Mouse (Mus musculus) adrenal gland, postnatal 10 days (tissue): Measurements from ENCODE around the gene Smpd3. TPM values are rescaled to one million over a fixed set of nuclear protein-coding genes. Genes with fewer than 3 reads are reported as not detected.
"Not testable (repeated sequence)": the region's sequence is repeated elsewhere in the genome, so short reads cannot be mapped to it uniquely, and the experiment has no call there.

Experiments
- DNase-seq: peaks from one replicate; pipeline ENCODE4 v3.0.0; 2021; ENCODE audit warnings: mixed read lengths
- total RNA-seq, 2 experiments: library from RNA; stranded (reverse); gene quantifications; 2 replicates each; pipeline ENCODE4 v1.2.3; 2021

Gene Smpd3
- total RNA-seq, 2 experiments from 2014 or later: 9.9 to 12.6 TPM

DNA sequence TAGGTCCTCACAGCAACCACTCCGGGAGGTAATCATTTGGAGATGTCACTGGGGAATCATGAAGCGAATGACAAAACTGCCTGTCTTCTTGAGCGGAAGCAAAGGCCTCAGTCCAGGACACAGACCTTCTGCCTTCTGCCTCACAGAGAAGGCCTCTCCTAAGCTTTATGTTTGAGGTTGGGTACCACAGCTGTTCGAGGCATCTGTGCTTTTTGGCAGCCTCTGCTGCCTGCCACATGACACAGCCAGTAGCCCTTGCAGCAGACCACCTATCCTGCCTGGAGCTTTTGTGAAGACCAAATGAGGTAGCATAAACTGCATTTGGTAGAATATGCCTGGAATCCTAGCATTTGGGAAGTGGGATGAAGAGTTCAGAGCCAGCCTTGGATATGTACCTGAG, 11.2 kb downstream of the Smpd3 start:
- no peak for DNase-seq

- no peak for DNase-seq
Observed at GRCm38 (mm10) chr8:106321434-106321833, 16.4 kb downstream of the Smpd3 start.

- DNase-seq: no peak
Observed at GRCm38 (mm10) chr8:106320002-106320401, 17.8 kb downstream of the Smpd3 start.

GRCm38 (mm10) chr8:106317091-106317490, 20.7 kb downstream of the Smpd3 start:
- no peak for DNase-seq

GRCm38 (mm10) chr8:106316506-106316905, 21.3 kb downstream of the Smpd3 start:
- no peak for DNase-seq

- DNase-seq: no peak
Observed at GRCm38 (mm10) chr8:106315402-106316187, 22.2 kb downstream of the Smpd3 start.

- no peak for DNase-seq
Observed at GRCm38 (mm10) chr8:106313799-106314198, 24.0 kb downstream of the Smpd3 start.

GRCm38 (mm10) chr8:106313120-106313737, 24.6 kb downstream of the Smpd3 start:
- DNase-seq: no peak

DNA sequence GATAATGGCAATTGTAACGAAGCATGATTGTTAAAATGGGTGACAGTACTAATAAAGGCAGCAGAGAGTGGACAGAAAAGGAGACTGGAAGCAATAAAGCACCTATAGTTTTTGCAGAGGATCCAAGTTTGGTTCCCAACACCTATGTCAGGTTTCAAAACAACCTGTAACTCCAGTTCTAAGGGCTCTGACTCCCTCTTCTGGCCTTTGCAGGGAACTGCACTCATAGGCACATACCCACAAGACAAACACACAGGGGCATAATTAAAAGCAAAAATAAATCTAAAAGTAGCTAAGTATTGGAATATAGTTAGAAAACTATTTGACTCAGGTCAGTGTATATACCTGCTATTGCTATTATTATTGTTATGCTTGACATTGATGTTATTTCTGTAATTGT, 25.8 kb downstream of the Smpd3 start:
- DNase-seq: no peak

DNA sequence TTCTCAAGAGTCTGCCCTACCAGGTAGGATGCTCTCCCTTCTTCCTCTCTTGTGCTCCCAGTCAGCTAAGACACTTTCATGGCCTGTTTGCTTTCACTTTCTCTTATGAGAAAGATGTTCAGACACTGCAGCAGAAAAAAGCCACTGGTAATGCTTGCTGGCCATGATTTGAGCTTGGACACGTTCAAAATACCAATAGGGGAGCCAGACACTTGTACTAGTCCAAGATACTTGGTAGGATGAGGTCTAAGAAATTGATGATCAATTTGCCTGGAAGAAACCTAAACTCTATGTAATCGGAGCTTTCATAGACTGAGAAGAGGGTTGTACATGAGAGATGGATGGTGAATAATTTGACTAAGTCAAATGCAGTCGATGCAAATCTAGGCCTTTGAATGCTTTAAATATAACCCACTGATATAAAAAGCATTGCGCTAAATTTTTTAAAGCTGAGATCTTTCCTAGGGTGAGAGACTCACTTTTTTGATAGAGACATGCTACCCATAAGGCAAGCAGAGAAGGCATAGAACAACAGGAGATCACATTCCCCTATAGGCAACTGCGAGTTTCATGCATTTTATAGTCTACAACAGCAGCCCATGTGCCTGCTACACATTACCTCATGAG, 27.6 kb downstream of the Smpd3 start:
- no peak for DNase-seq

DNA sequence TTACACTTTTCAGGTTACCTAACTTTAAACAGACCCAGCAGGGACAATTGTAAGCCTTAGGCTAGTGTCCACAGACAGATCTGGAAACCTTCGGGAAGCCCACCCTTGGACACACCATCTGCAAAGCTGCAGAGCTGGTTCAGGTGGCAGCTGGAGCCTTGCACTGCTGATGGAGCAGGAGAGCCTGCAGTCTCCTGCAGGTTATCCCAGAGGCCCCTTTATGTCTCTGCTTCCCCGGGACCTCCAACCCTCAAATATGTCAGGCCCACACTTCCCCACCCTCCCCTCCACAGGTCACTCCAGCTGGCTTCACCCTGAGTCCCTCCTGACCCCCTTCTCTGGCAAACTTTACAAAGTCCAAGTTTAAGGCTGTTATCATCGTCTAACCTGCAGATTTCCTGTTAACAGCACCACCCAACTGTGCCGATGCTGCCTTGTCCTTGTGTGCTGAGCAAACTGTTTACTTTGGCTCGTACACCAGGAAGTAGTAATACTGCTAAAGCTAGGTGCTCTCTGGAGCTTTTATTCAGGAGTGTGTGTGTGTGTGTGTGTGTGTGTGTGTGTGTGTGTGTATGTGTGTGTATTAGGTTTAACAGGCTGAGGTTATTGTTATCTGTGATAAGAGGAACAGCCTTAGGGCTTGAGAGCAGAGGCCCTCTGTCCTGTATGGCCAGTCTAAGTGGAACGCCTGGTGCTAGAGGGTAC, 29.6 kb downstream of the Smpd3 start:
- peak; percentile 54 for DNase-seq

GRCm38 (mm10) chr8:106307586-106307985, 30.2 kb downstream of the Smpd3 start:
- peak; percentile 28 for DNase-seq

- not testable (repeated sequence) for DNase-seq
Observed at GRCm38 (mm10) chr8:106306711-106307248, 31.0 kb downstream of the Smpd3 start.

DNA sequence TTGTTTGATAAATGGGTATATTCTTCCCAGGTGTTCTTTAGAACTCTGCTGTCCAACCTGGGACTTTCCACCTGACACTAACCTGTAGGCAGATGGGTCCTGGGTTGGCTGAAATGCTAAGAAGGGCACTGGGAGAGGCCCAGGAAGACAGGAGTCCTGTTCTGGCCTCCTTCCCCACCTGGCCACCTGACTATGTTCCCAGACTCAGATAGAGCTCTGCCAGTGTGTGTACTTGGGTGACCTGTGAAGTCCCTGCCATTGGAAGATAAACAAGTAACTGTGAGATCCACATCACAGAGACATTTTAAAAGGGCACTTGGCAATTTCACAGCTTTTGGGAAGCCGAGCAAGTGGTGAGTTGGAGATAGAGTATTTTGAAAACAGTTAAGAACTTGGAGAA, 31.7 kb downstream of the Smpd3 start:
- no peak for DNase-seq

GRCm38 (mm10) chr8:106305301-106305700, 32.5 kb downstream of the Smpd3 start:
- no peak for DNase-seq

GRCm38 (mm10) chr8:106304321-106304720, 33.5 kb downstream of the Smpd3 start:
- DNase-seq: no peak

- DNase-seq: no peak
Observed at GRCm38 (mm10) chr8:106300739-106301715, 36.8 kb downstream of the Smpd3 start.

DNA sequence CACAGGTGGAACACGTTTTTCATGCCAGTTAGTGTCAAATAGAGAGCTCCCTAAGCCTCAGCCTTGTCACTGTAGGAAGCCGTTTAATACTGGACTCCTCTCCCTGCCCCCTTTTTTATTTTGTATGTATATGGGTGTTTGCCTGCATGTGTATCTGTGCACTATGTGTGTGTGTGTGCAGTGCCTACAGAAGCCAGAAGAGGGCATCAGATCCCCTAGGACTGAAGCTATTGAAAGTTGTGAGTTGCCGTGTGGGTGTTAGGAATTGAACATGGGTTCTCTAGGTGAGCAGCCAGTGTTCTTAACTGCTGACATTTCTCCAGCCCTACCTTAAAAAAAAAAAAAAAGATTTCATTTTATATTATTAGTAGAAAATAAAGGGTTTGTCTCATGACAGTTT, 38.1 kb downstream of the Smpd3 start:
- no peak for DNase-seq

DNA sequence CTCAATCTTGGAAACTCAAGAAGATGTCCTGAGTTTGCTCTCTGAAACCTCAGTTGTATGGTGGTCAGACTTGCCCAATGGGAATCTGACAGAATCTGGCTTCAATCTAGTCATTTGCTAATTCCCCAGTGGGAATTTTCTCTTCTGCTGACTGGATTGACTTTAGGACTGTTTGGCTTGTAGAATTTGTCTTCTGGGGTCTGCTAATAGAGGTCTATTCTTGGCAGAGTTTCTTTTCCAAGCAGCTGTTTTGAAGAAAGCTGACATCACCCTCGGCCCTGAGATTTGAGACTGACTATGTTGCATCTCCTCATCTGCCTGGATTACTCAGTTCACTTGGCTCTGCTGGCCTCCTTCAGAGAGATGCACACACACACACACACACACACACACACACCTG, 38.9 kb downstream of the Smpd3 start:
- DNase-seq: no peak

- DNase-seq: peak; percentile 17
Observed at GRCm38 (mm10) chr8:106298261-106298660, 39.5 kb downstream of the Smpd3 start.
